Mouse (Mus musculus): ENCODE results near the gene Gm21897.
A peak's percentile ranks its signal among the peaks of the same experiment; 100 is the strongest.
"Not testable (repeated sequence)": the region's sequence is repeated elsewhere in the genome, so short reads cannot be mapped to it uniquely, and the experiment has no call there.

The Gm21897 gene

GRCm38 (mm10) chr16:15317158-15317557 lies at the start of gene Gm21897:
Gene Gm21897, plus strand, starts transcription at chr16:15317458.
- not testable (repeated sequence) for DNase-seq (ENCODE audit: extremely low read depth, low read depth, low spot score)

GRCm38 (mm10) chr16:15272291-15272690 lies 45.0 kb upstream of the Gm21897 start:
- DNase-seq (ENCODE audit: extremely low read depth, low read depth, low spot score): no peak

- DNase-seq (ENCODE audit: extremely low read depth, low read depth, low spot score): no peak
Measured at GRCm38 (mm10) chr16:15277461-15277860, 39.8 kb upstream of the Gm21897 start.

GRCm38 (mm10) chr16:15293041-15293440 lies 24.2 kb upstream of the Gm21897 start:
- no peak for DNase-seq (ENCODE audit: extremely low read depth, low read depth, low spot score)

DNA sequence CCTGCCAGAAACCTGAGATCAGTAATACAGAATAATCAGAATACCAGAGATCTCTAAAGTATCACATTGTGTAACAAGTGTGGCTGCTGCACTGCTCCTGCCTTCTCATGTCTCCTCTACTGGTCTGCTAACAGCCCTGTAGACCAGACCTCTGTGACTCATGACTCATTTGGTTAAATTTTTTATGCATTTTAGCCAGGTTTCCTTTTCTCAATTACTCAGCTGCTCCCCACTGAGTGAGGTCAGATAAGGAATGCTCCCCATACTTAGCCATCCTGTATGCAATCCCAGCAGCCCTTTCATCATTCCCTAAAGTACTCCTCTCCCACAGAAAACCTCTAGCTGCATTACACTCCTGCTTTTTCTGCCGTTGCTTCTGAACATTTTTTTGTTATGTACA lies 23.0 kb upstream of the Gm21897 start:
- DNase-seq (ENCODE audit: extremely low read depth, low read depth, low spot score): no peak

DNA sequence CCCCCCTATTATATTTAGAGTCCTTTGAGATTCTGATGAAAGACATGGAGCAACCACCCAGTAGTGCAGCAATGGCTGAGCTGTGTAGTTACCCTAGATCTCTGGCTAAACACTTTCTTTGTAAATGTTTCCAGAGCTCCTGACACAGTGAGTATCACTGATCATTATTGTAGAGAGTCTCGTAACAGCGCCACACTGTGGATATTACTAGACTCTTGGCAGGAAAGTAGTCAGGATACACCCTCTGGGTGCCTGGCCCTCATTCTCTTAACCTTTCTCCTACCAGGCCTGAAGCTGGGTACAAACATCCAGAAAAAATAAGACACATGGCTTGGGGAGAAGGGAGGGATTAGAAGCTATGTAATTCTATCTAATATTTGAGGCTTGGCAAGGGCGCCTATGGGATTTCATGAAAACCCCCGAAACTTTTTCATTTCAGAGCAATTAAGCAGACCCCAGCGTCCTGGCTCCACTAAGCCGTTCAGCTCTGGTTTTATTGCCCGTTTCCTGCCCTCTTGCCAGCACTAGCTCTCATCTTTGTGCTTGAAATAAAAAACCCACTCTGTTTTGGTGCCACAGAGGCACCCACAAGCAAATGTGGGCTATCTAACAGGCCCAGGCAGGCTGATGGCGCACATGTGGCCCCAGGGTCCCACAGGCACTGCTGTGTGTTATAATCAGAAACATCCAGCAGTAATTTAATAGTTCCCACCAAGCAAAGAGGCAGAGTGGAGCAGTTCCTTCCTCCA lies 22.2 kb upstream of the Gm21897 start:
- peak; percentile 37 for DNase-seq (ENCODE audit: extremely low read depth, low read depth, low spot score)

DNA sequence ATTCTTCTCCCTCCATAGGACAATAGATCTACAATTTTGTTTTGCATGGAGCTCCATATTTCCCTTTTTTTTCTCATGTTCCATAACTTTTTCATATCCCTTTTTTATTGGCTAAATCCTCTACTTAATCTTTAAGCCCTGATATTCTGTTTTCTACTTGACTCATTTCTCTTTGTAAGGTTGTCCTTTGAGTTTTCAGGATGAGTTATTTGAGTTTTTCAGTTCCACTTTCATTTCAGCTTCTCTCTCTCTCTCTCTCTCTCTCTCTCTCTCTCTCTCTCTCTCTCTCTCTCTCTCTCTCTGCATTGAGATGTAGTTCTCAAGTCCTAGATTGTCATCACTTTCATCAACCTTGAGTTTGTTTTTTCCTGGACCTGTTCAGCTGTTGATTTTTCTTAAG lies 17.3 kb downstream of the Gm21897 start:
- DNase-seq (ENCODE audit: extremely low read depth, low read depth, low spot score): no peak

DNA sequence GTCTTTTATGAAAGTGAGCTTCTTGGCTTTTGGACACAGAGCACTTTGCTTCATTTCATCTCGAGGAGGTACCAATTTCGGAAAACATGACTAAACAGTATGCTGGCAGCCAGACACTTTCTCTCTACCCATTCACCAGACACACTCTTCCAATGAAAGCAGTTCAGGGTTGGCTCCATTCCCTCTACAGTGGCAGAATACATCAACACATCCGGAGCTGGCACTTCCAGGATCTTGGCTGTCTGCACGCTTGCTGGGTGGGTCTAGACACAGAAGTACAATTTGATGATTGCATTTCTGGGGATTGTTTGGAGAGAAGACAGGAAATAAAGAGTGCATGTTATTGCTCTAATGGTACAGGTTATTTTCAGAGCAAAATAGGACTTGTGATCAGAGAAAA lies 21.8 kb downstream of the Gm21897 start:
- DNase-seq (ENCODE audit: extremely low read depth, low read depth, low spot score): no peak

GRCm38 (mm10) chr16:15346045-15346444 lies 28.8 kb downstream of the Gm21897 start:
- DNase-seq (ENCODE audit: extremely low read depth, low read depth, low spot score): no peak

DNA sequence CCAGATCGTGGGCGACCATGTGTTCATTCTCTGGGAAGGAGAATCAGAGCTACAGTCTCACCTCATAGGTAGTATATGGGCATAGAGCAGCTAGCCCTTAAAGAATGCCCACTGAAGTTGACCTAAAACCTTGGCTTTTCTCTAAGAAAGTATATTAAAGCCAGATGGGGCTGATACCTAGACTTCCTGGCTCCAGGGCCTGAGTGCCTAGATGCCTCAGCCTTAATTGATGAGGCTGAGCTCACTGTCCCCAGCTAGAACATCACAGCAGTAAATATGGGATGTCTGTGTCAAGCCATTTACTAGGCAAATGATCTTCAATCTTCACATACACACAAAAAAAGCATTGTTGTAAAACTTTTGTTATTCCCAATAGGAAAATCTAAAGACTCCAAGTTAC lies 32.1 kb downstream of the Gm21897 start:
- DNase-seq (ENCODE audit: extremely low read depth, low read depth, low spot score): no peak

GRCm38 (mm10) chr16:15351301-15351700 lies 34.0 kb downstream of the Gm21897 start:
- DNase-seq (ENCODE audit: extremely low read depth, low read depth, low spot score): no peak

GRCm38 (mm10) chr16:15352320-15352719 lies 35.1 kb downstream of the Gm21897 start:
- DNase-seq (ENCODE audit: extremely low read depth, low read depth, low spot score): no peak

DNA sequence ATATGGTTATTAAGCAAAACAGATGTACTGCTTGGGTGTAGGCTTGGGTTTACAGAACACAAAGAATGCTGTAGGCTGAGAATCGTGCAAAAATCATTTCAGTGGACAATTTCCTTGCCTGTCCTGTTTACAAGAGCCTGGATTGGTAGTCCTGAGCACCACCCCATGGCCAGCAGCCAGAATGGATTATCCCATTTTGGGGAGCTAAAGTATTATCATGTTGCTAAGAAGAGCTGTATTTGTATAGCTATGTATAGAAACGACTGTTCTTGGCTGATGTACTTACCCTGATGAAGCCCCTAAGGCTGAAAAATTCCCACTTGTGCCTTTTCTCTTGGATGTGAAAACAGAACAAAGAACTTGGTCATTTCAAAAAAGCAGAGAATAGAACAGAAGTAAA lies 37.6 kb downstream of the Gm21897 start:
- DNase-seq (ENCODE audit: extremely low read depth, low read depth, low spot score): no peak

- no peak for DNase-seq (ENCODE audit: extremely low read depth, low read depth, low spot score)
Measured at GRCm38 (mm10) chr16:15355339-15355738, 38.1 kb downstream of the Gm21897 start.

DNA sequence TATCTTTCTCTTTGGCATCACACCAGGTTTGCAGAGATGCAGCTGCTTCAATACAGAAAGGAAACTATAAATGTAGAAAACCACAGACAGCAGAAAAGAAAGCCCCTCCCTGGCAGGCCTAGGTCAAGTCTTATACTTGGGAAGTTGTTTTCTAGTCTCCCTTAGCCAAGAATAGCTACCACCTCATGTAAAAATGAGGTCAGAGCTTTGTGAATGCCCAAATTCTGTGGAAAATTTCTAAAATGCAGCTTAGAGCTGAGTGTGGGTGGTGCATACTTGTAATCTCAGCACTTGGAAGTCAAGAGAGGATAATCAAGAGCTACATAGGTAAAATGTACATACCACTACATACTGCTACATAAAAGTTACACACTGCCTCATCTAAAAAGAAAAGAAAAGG lies 40.5 kb downstream of the Gm21897 start:
- no peak for DNase-seq (ENCODE audit: extremely low read depth, low read depth, low spot score)

- no peak for DNase-seq (ENCODE audit: extremely low read depth, low read depth, low spot score)
Measured at GRCm38 (mm10) chr16:15359110-15359782, 42.0 kb downstream of the Gm21897 start.

DNA sequence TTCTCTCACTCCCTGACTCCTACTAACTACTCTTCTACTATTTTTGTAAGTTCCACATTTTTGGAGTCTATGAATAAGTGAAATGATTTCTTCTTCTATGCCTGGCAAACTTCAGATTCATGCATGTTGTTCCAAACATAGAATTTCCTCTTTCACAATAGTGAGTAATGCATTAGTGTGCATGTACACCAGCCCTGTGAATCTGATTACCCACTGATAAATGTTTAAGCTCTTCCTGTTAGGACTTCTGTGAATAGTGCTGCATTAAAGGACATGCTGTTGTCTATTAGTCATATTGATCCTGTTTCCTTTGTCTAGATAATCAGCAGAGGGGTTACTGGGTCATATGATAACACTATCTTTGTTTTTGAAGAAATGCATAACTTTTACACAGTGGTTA lies 43.6 kb downstream of the Gm21897 start:
- DNase-seq (ENCODE audit: extremely low read depth, low read depth, low spot score): no peak

Data from fat pad, adult 2 months (tissue).